9 mouse cellular contexts compared by ENCODE assay signal in the genomic region with DNA sequence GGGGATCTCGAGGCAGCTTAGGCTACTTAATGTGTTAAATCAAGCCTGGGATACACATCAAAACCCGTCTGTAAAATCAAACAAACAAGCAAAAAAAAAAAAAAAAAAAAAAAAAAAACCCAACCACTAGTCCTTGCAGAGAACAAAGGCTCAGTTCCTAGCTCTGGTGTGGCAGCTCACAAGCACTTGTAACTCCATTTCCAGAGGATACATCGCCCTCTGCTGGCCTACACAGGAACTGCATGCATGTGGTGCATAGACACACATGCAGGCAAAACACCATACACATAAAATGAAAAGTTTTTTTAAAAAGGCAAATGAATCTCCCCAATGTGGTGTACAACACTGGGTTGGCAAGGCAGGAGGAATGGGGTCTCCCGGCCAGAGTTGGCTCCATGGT. TPM values are rescaled to one million over a fixed set of nuclear protein-coding genes. Genes with fewer than 3 reads are reported as not detected.
DNase-seq lines count a peak whose midpoint lies in the region; ATAC-seq lines count a peak whose summit lies in the region.
"Had no signal": no experiment of that assay in that cellular context is flagged by ENCODE, and none has a peak within 500 bp of the region (broad histone marks: within the 10 kb centered on the region; RNA-seq: fewer than 3 reads in every experiment).

No protein-coding gene starts in this region.

- no peak overlapping the region for H3K4me2 ChIP-seq in forebrain, embryonic 11.5 days (ENCODE audit: low read depth, low read length, severe bottlenecking)
- no peak overlapping the region for H3K4me2 ChIP-seq in forebrain, embryonic 13.5 days

- ATAC-seq in forebrain, embryonic 11.5 days (replicated peaks; ENCODE audit: low FRiP score), result no peak
- ATAC-seq in forebrain, embryonic 13.5 days, result no peak
- peak; percentile 71 for ATAC-seq in monocyte, adult 5-6 weeks (replicated peaks; ENCODE audit: insufficient number of reproducible peaks, low FRiP score, low TSS enrichment, poor library complexity, severe bottlenecking)

- WGBS in forebrain, embryonic 11.5 days, result 46% methylated on average over 4 of the region's 4 CpGs
- 48% methylated on average over 4 of the region's 4 CpGs for whole genome bisulfite sequencing in forebrain, embryonic 13.5 days

- H3K9me3 ChIP-seq in forebrain, embryonic 11.5 days (ENCODE audit: control insufficient read depth, low read length), result no peaks in the 10 kb centered on the region; the same call in 1 of the 2 replicates
- no peaks in the 10 kb centered on the region for H3K9me3 ChIP-seq in forebrain, embryonic 13.5 days (replicated peaks)

- no peak overlapping the region for H3K27ac ChIP-seq in forebrain, embryonic 11.5 days (ENCODE audit: low read depth, low read length)
- H3K27ac ChIP-seq in forebrain, embryonic 13.5 days, result no peak overlapping the region

- DNase-seq in forebrain, embryonic 11.5 days (ENCODE audit: low spot score), result peak; percentile 80
- peak; percentile 85 for DNase-seq in MN1 (ENCODE audit: low spot score)
- peak; percentile 68 for DNase-seq in cerebellum, adult 9-11 months
- DNase-seq in gastrocnemius, postnatal 4 days (ENCODE audit: low spot score in 2 of 2), result peak; percentile 26 to 61
- peak; percentile 57 for DNase-seq in layer of hippocampus, adult 9-11 months
- DNase-seq in testis, postnatal 14 days (ENCODE audit: low spot score), result peak; percentile 86

- H3K36me3 ChIP-seq in forebrain, embryonic 11.5 days (ENCODE audit: control insufficient read depth, insufficient read depth, low read length), result no peaks in the 10 kb centered on the region
- H3K36me3 ChIP-seq in forebrain, embryonic 13.5 days (ENCODE audit: poor library complexity, severe bottlenecking), result no peaks in the 10 kb centered on the region

- no peak overlapping the region for H3K9ac ChIP-seq in forebrain, embryonic 11.5 days (ENCODE audit: low read length)
- no peak overlapping the region for H3K9ac ChIP-seq in forebrain, embryonic 13.5 days

- H3K27me3 ChIP-seq in forebrain, embryonic 11.5 days (ENCODE audit: control insufficient read depth, insufficient read depth, low read length), result peaks cover 10% of the 10 kb centered on the region; the same call in 1 of the 2 replicates
- H3K27me3 ChIP-seq in forebrain, embryonic 13.5 days, result peaks cover 20% of the 10 kb centered on the region

- H3K4me3 ChIP-seq in forebrain, embryonic 11.5 days (ENCODE audit: low read depth, low read length), result no peak overlapping the region
- no peak overlapping the region for H3K4me3 ChIP-seq in forebrain, embryonic 13.5 days

- H3K4me1 ChIP-seq in forebrain, embryonic 11.5 days (replicated peaks; ENCODE audit: control insufficient read depth, insufficient read depth, low read length), result no peaks in the 10 kb centered on the region
- peaks cover 7% of the 10 kb centered on the region; the same call in 1 of the 2 replicates for H3K4me1 ChIP-seq in forebrain, embryonic 13.5 days

RNA-seq across cellular contexts. Expression of gene Slc7a8, which starts 4.2 kb away (rescaled TPM):
- polyA plus RNA-seq in forebrain, embryonic 11.5 days (2014; fragmentation: Nextera tagmentation; extraction: Ambion mirVana), result 1.5 and 2.1 TPM in 2 replicates
- polyA plus RNA-seq in forebrain, embryonic 13.5 days (2015; fragmentation: Nextera tagmentation; extraction: Ambion mirVana), result 3.2 and 3.5 TPM in 2 replicates
- 1 to 10 TPM; 6.5 to 8.8 TPM for total RNA-seq in gastrocnemius, postnatal 4 days (2021)
- 2.8 to 7.0 TPM (median 4.5 TPM) in 3 replicates for total RNA-seq in monocyte, adult 5-6 weeks (2017)

RNA-seq across cellular contexts. Expression of gene Rnf212b, which starts 28.0 kb away (rescaled TPM):
- not detected in 2 replicates for polyA plus RNA-seq in forebrain, embryonic 11.5 days (2014; fragmentation: Nextera tagmentation; extraction: Ambion mirVana)
- not detected in 2 replicates for polyA plus RNA-seq in forebrain, embryonic 13.5 days (2015; fragmentation: Nextera tagmentation; extraction: Ambion mirVana)
- total RNA-seq in gastrocnemius, postnatal 4 days (2021), result not detected
- total RNA-seq in monocyte, adult 5-6 weeks (2017), result not detected in 3 replicates
- total RNA-seq: left cerebral cortex, postnatal 36 days had no signal
